In genomic region chr1:189884951-189885350, GRCm38 (mm10) we compare ENCODE assay signal across 21 mouse cellular contexts. TPM values are rescaled to one million over a fixed set of nuclear protein-coding genes. Genes with fewer than 3 reads are reported as not detected.
DNase-seq lines count a peak whose midpoint lies in the region; ATAC-seq and TF ChIP-seq lines count a peak whose summit lies in the region.
"Had no signal": no experiment of that assay in that cellular context is flagged by ENCODE, and none has a peak within 500 bp of the region (broad histone marks: within the 10 kb centered on the region; RNA-seq: fewer than 3 reads in every experiment).

No protein-coding gene starts in this region.

- H3K9me3 ChIP-seq in hindbrain, embryonic 10.5 days: no peaks in the 10 kb centered on the region
- H3K9me3 ChIP-seq in hindbrain, postnatal 0 days (ENCODE audit: low read length): no peaks in the 10 kb centered on the region
- H3K9me3 ChIP-seq: embryonic facial prominence, embryonic 15.5 days; intestine, embryonic 15.5 days; kidney, embryonic 15.5 days; lung, embryonic 15.5 days; midbrain, embryonic 15.5 days; stomach, embryonic 15.5 days had no signal

- peak overlapping the region; percentile 24 for H3K27ac ChIP-seq in hindbrain, embryonic 10.5 days
- H3K27ac ChIP-seq in hindbrain, postnatal 0 days: no peak overlapping the region
- H3K27ac ChIP-seq: embryonic facial prominence, embryonic 15.5 days; intestine, embryonic 15.5 days; kidney, embryonic 15.5 days; liver, embryonic 14.5 days; lung, embryonic 15.5 days; macrophage; midbrain, embryonic 15.5 days; stomach, embryonic 15.5 days had no signal

- H3K4me3 ChIP-seq in hindbrain, embryonic 10.5 days: no peak overlapping the region
- no peak overlapping the region for H3K4me3 ChIP-seq in hindbrain, postnatal 0 days (ENCODE audit: low read length)
- H3K4me3 ChIP-seq: embryonic facial prominence, embryonic 15.5 days; intestine, embryonic 15.5 days; kidney, embryonic 15.5 days; lung, embryonic 15.5 days; midbrain, embryonic 15.5 days; stomach, embryonic 15.5 days had no signal

- H3K27me3 ChIP-seq in hindbrain, embryonic 10.5 days (ENCODE audit: insufficient read depth, poor library complexity, severe bottlenecking): no peaks in the 10 kb centered on the region
- H3K27me3 ChIP-seq in hindbrain, postnatal 0 days (ENCODE audit: insufficient read depth, low read length): no peaks in the 10 kb centered on the region
- H3K27me3 ChIP-seq: CH12.LX; embryonic facial prominence, embryonic 15.5 days; intestine, embryonic 15.5 days; kidney, embryonic 15.5 days; lung, embryonic 15.5 days; midbrain, embryonic 15.5 days; stomach, embryonic 15.5 days had no signal

- 60% methylated on average over 13 of the region's 13 CpGs for WGBS in hindbrain, embryonic 10.5 days
- 47% methylated on average over 13 of the region's 13 CpGs for WGBS in hindbrain, postnatal 0 days

- ATAC-seq in hindbrain, postnatal 0 days: no peak
- ATAC-seq: intestine, embryonic 15.5 days; midbrain, embryonic 15.5 days had no signal

- H3K4me1 ChIP-seq in hindbrain, embryonic 10.5 days (replicated peaks): peaks cover 47% of the 10 kb centered on the region
- peaks cover 4% of the 10 kb centered on the region; the same call in 1 of the 2 replicates for H3K4me1 ChIP-seq in hindbrain, postnatal 0 days (ENCODE audit: insufficient read depth, low read length)

- no peak overlapping the region for H3K9ac ChIP-seq in hindbrain, postnatal 0 days (replicated peaks; ENCODE audit: low read length)
- H3K9ac ChIP-seq: embryonic facial prominence, embryonic 15.5 days; intestine, embryonic 15.5 days; kidney, embryonic 15.5 days; liver, embryonic 14.5 days; lung, embryonic 15.5 days; midbrain, embryonic 15.5 days; stomach, embryonic 15.5 days had no signal

- no peak for TF ChIP-seq CTCF in hindbrain, postnatal 0 days (IDR thresholded peaks at IDR 0.05; ENCODE audit: low read depth)

- H3K4me2 ChIP-seq in hindbrain, postnatal 0 days (ENCODE audit: low read depth, low read length): no peak overlapping the region
- H3K4me2 ChIP-seq: embryonic facial prominence, embryonic 15.5 days; intestine, embryonic 15.5 days; kidney, embryonic 15.5 days; lung, embryonic 15.5 days; midbrain, embryonic 15.5 days; stomach, embryonic 15.5 days had no signal

- H3K36me3 ChIP-seq in hindbrain, embryonic 10.5 days: peaks cover 23% of the 10 kb centered on the region
- H3K36me3 ChIP-seq in hindbrain, postnatal 0 days (ENCODE audit: insufficient read depth, low read length): no peaks in the 10 kb centered on the region
- H3K36me3 ChIP-seq: midbrain, embryonic 15.5 days had no signal

- DNase-seq in hindbrain, embryonic 10.5 days (ENCODE audit: low spot score): no peak
- DNase-seq in hindbrain, postnatal 0 days (ENCODE audit: low spot score): no peak
- DNase-seq in brain, adult 2 months (ENCODE audit: low read depth, low spot score): peak; percentile 89
- DNase-seq in cerebellum, adult 18-20 months: peak; percentile 81 to 85
- peak; percentile 90 to 91 for DNase-seq in cerebellum, postnatal 25 days
- DNase-seq in layer of hippocampus, postnatal 14 days (ENCODE audit: low spot score in 2 of 2): no peak
- no peak for DNase-seq in heart, postnatal 4 days
- DNase-seq: adrenal gland, postnatal 25 days; gastrocnemius, postnatal 10 days; heart, adult 18-20 months; right cerebral cortex, postnatal 25 days; thymus, adult 2 months had no signal

RNA-seq across cellular contexts. Expression of gene Smyd2, which starts 37.2 kb away (rescaled TPM):
- 59.7 and 66.7 TPM in 2 replicates for polyA plus RNA-seq in hindbrain, embryonic 10.5 days (2016; fragmentation: Nextera tagmentation; extraction: Ambion mirVana)
- 52.0 and 61.9 TPM in 2 replicates for total RNA-seq in hindbrain, postnatal 0 days (2014; rRNA removed)
- polyA plus RNA-seq in hindbrain, postnatal 0 days (2015; fragmentation: Nextera tagmentation; extraction: Ambion mirVana): 81.1 and 81.8 TPM in 2 replicates
- total RNA-seq in layer of hippocampus, postnatal 14 days (2021): 10 to 100 TPM; 82.9 to 89.5 TPM
- 100 to 1,000 TPM; 192 to 202 TPM for total RNA-seq in heart, postnatal 4 days (2021)

Comparison
In these comparisons a context has a peak if more than half of its experiments do, and no peak if none do; other contexts are left out.
1. DNase-seq: peak in brain, adult 2 months (single experiment), cerebellum, adult 18-20 months (2 of 2) and cerebellum, postnatal 25 days (2 of 2); none in hindbrain, embryonic 10.5 days (single experiment), hindbrain, postnatal 0 days (single experiment), layer of hippocampus, postnatal 14 days (0 of 2) and heart, postnatal 4 days (single experiment).